Mouse (Mus musculus): ENCODE measurements around the gene Lmcd1. TPM values are rescaled to one million over a fixed set of nuclear protein-coding genes. Genes with fewer than 3 reads are reported as not detected.

Lmcd1 gene
- total and polyA plus RNA-seq, 3 experiments = not detected

DNA sequence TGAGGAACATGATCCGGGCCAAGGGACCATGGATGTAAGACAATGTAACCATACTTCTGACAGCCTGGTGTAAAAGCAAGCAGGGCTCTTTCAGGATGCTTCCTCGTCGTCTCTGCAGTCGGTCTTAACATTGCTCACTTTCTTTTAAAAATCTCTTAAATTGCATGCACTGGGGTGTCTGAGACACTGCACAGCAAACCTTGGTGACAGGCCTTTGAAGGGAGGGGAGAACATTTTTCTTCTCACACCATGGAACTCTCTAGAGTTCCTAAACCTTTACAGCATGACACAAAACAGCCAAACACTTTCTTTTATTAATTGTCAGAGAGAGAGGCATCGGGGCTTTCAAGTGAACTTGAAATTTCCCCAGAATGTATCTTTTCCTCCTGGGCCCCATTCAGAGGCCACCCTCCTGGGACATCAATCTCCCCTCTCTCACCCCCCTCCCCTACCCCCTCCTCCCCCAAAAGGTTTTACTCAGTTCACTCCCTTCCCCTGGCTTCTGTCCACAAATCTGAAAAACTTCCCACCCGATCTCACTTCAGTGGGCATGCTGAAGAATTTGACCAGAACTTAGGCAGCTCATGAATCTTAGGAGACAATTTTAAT is 35.9 kb downstream of the Lmcd1 start:
- Histone ChIP-seq H3K9me3 (replicated peaks; ENCODE audit: insufficient read depth, low read length) (no peaks in the 10 kb centered on the region), H3K36me3 (ENCODE audit: control insufficient read depth in 1 of 2, insufficient read depth in 2 of 2, low read length in 2 of 2) (no peaks in the 10 kb centered on the region), H3K27ac (ENCODE audit: control insufficient read depth, low read depth, low read length) (no peak overlapping the region), H3K4me3 (ENCODE audit: control insufficient read depth in 1 of 2, insufficient read depth in 1 of 2, low read depth in 2 of 2, low read length in 2 of 2) (no peak overlapping the region), H3K4me1 (ENCODE audit: control insufficient read depth in 1 of 2, insufficient read depth in 2 of 2, low read length in 2 of 2) (no peaks in the 10 kb centered on the region), H3K79me2 (ENCODE audit: control insufficient read depth, insufficient read depth, low read length, poor library complexity) (no peaks in the 10 kb centered on the region), H3K27me3 (ENCODE audit: control insufficient read depth in 1 of 2, insufficient read depth in 2 of 2, low read length in 2 of 2) (no peaks in the 10 kb centered on the region), H3K9ac (ENCODE audit: control insufficient read depth, low read depth, low read length, poor library complexity, severe bottlenecking) (no peak overlapping the region)
- TF ChIP-seq MAX (IDR thresholded peaks at IDR 0.05; ENCODE audit: low read length) = no peak
- no peak for TF ChIP-seq USF2 (IDR thresholded peaks at IDR 0.05; ENCODE audit: borderline replicate concordance in 1 of 2, insufficient read depth in 1 of 2, low read depth in 1 of 2, low read length in 2 of 2)
- TF ChIP-seq TAL1 (IDR thresholded peaks at IDR 0.05; ENCODE audit: low read length) = no peak
- no peak for TF ChIP-seq GABPA (IDR thresholded peaks at IDR 0.05; ENCODE audit: low read depth, low read length)
- TF ChIP-seq ZKSCAN1 (IDR thresholded peaks at IDR 0.05; ENCODE audit: low read depth, low read length) = no peak
- no peak for TF ChIP-seq MXI1 (IDR thresholded peaks at IDR 0.05; ENCODE audit: low read depth, low read length)
- TF ChIP-seq SIN3A (IDR thresholded peaks at IDR 0.05; ENCODE audit: low read length) = no peak
- TF ChIP-seq E2F4 (IDR thresholded peaks at IDR 0.05; ENCODE audit: borderline replicate concordance, low read depth, low read length) = no peak
- TF ChIP-seq CHD2 (IDR thresholded peaks at IDR 0.05; ENCODE audit: low read length) = no peak
- no peak for TF ChIP-seq MAFK (IDR thresholded peaks at IDR 0.05; ENCODE audit: borderline replicate concordance, low read depth, low read length)
- TF ChIP-seq HCFC1 (IDR thresholded peaks at IDR 0.05; ENCODE audit: low read depth, low read length) = no peak
- no peak for TF ChIP-seq ZC3H11A (IDR thresholded peaks at IDR 0.05; ENCODE audit: low read depth, low read length)
- TF ChIP-seq MEF2A (IDR thresholded peaks at IDR 0.05; ENCODE audit: extremely low read depth, insufficient replicate concordance, low read depth, low read length, poor library complexity, severe bottlenecking) = no peak
- TF ChIP-seq BHLHE40 (IDR thresholded peaks at IDR 0.05; ENCODE audit: borderline replicate concordance, low read depth, low read length) = no peak
- TF ChIP-seq ELF1 (IDR thresholded peaks at IDR 0.05; ENCODE audit: low read depth, low read length) = no peak
- TF ChIP-seq CTCF (IDR thresholded peaks at IDR 0.05 in 2 of 3, conservative IDR thresholded peaks at IDR 0.05 in 1 of 3; ENCODE audit: control insufficient read depth in 1 of 3, insufficient read depth in 1 of 3, low read depth in 2 of 3, low read length in 3 of 3, poor library complexity in 1 of 3, severe bottlenecking in 1 of 3) = no peak
- TF ChIP-seq UBTF (IDR thresholded peaks at IDR 0.05; ENCODE audit: borderline replicate concordance, insufficient read depth, low read depth, low read length) = no peak
- TF ChIP-seq NELFE (IDR thresholded peaks at IDR 0.05; ENCODE audit: low read depth, low read length) = no peak
- TF ChIP-seq TBP (IDR thresholded peaks at IDR 0.05; ENCODE audit: low read depth, low read length) = no peak
- no peak for TF ChIP-seq CHD1 (IDR thresholded peaks at IDR 0.05; ENCODE audit: low read depth, low read length)
- no peak for DNase-seq (ENCODE audit: low read depth, low spot score)

DNA sequence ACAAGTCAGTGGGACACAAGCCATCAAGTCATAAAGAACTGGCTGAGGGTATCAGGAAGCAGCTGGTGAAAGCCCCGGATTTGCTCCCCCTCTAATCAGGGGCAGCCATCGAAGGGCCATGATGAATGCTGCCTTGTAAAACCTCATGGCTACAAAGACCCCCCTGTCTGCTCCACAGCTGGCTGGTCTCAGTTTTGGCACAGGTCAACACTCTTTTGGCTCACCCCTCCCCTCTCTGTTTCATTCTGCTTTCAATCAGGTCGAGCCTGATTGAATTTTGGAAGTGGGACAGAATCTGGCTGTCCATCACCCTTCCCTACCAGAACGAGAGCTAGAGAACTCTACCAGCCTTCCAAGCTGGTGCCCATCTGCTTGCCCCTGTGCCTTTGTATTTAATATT is 37.8 kb downstream of the Lmcd1 start:
- Histone ChIP-seq H3K9ac (ENCODE audit: control insufficient read depth, low read depth, low read length, poor library complexity, severe bottlenecking) (no peak overlapping the region), H3K27me3 (ENCODE audit: control insufficient read depth in 1 of 2, insufficient read depth in 2 of 2, low read length in 2 of 2) (no peaks in the 10 kb centered on the region), H3K4me3 (ENCODE audit: control insufficient read depth in 1 of 2, insufficient read depth in 1 of 2, low read depth in 2 of 2, low read length in 2 of 2) (no peak overlapping the region), H3K4me1 (ENCODE audit: control insufficient read depth in 1 of 2, insufficient read depth in 2 of 2, low read length in 2 of 2) (no peaks in the 10 kb centered on the region), H3K79me2 (ENCODE audit: control insufficient read depth, insufficient read depth, low read length, poor library complexity) (no peaks in the 10 kb centered on the region), H3K9me3 (replicated peaks; ENCODE audit: insufficient read depth, low read length) (no peaks in the 10 kb centered on the region), H3K36me3 (ENCODE audit: control insufficient read depth in 1 of 2, insufficient read depth in 2 of 2, low read length in 2 of 2) (no peaks in the 10 kb centered on the region), H3K27ac (ENCODE audit: control insufficient read depth, low read depth, low read length) (no peak overlapping the region)
- DNase-seq (ENCODE audit: low read depth, low spot score) = no peak
- no peak for TF ChIP-seq KAT2A (conservative IDR thresholded peaks at IDR 0.05; ENCODE audit: low read depth, low read length)
- TF ChIP-seq MAX (IDR thresholded peaks at IDR 0.05; ENCODE audit: low read length) = no peak
- TF ChIP-seq MXI1 (IDR thresholded peaks at IDR 0.05; ENCODE audit: low read depth, low read length) = no peak
- TF ChIP-seq GABPA (IDR thresholded peaks at IDR 0.05; ENCODE audit: low read depth, low read length) = no peak
- TF ChIP-seq ELF1 (IDR thresholded peaks at IDR 0.05; ENCODE audit: low read depth, low read length) = no peak
- TF ChIP-seq JUND (IDR thresholded peaks at IDR 0.05; ENCODE audit: low read depth, low read length) = no peak
- no peak for TF ChIP-seq RCOR1 (IDR thresholded peaks at IDR 0.05; ENCODE audit: low read depth, low read length)
- TF ChIP-seq NELFE (IDR thresholded peaks at IDR 0.05; ENCODE audit: low read depth, low read length) = no peak
- TF ChIP-seq BHLHE40 (IDR thresholded peaks at IDR 0.05; ENCODE audit: borderline replicate concordance, low read depth, low read length) = no peak
- no peak for TF ChIP-seq POLR2AphosphoS2 (IDR thresholded peaks at IDR 0.05; ENCODE audit: low read length)
- no peak for TF ChIP-seq ZNF384 (IDR thresholded peaks at IDR 0.05; ENCODE audit: low read depth, low read length)
- no peak for TF ChIP-seq RAD21 (IDR thresholded peaks at IDR 0.05; ENCODE audit: low read depth, low read length)
- TF ChIP-seq CHD1 (IDR thresholded peaks at IDR 0.05; ENCODE audit: low read depth, low read length) = no peak
- no peak for TF ChIP-seq ETS1 (IDR thresholded peaks at IDR 0.05; ENCODE audit: low read depth, low read length)
- no peak for TF ChIP-seq MYC (IDR thresholded peaks at IDR 0.05; ENCODE audit: low read depth, low read length)
- no peak for TF ChIP-seq USF2 (IDR thresholded peaks at IDR 0.05; ENCODE audit: borderline replicate concordance in 1 of 2, insufficient read depth in 1 of 2, low read depth in 1 of 2, low read length in 2 of 2)

Measured in MEL (cell line).